Mouse (Mus musculus) midbrain, embryonic 12.5 days (tissue): Measurements from ENCODE around the gene Gm17409. TPM values are rescaled to one million over a fixed set of nuclear protein-coding genes. Genes with fewer than 3 reads are reported as not detected.
A peak's percentile ranks its signal among the peaks of the same experiment; 100 is the strongest.

ENCODE experiments used
- ATAC-seq: fragments of 200-750 bp; cut with Nextera tagmentation; 2 replicates; pipeline ENCODE4 v1.8.0; 2017; ENCODE audit warnings: low read depth, moderate TSS enrichment, moderate library complexity; ENCODE audit not compliant: low FRiP score
- H3K27ac ChIP-seq: fragments of 300-500 bp; sonication (generic); replicated peaks from 2 replicates; pipeline ENCODE4 v1.5.1; 2016; ENCODE audit warnings: mild to moderate bottlenecking
- H3K27me3 ChIP-seq: fragments of 300-500 bp; sonication (generic); 2 replicates; pipeline ENCODE4 v1.6.1; 2016; ENCODE audit warnings: mild to moderate bottlenecking
- H3K36me3 ChIP-seq: fragments of 300-500 bp; sonication (generic); 2 replicates; pipeline ENCODE4 v1.6.1; 2016
- H3K4me1 ChIP-seq: fragments of 300-500 bp; sonication (generic); 2 replicates; pipeline ENCODE4 v1.6.1; 2016
- H3K4me2 ChIP-seq: fragments of 300-500 bp; sonication (generic); replicated peaks from 2 replicates; pipeline ENCODE4 v1.6.1; 2016; ENCODE audit warnings: mild to moderate bottlenecking, moderate library complexity
- H3K4me3 ChIP-seq: fragments of 300-500 bp; sonication (generic); 2 replicates; pipeline ENCODE4 v1.5.1; 2016; ENCODE audit warnings: mild to moderate bottlenecking
- H3K9ac ChIP-seq: fragments of 300-500 bp; sonication (generic); replicated peaks from 2 replicates; pipeline ENCODE4 v1.6.1; 2016; ENCODE audit warnings: mild to moderate bottlenecking, moderate library complexity
- H3K9me3 ChIP-seq: fragments of 300-500 bp; sonication (generic); 2 replicates; pipeline ENCODE4 v1.6.1; 2016; ENCODE audit warnings: mild to moderate bottlenecking
- WGBS: fragments of 180-500 bp; shearing (Covaris S2); methylation state at CpG from one replicate; pipeline ENCODE4 v1.1.7; 2016; 5-methylcytosine and 5-hydroxymethylcytosine counted together
- polyA plus RNA-seq: library from polyadenylated mRNA; unstranded; fragments of >200 nt; fragmentation: Nextera tagmentation; extraction: Ambion mirVana; gene quantifications from 2 replicates; pipeline ENCODE4 v1.2.1, GENCODE M21; 2016

The Gm17409 gene
- polyA plus RNA-seq, 1 experiment from 2014 or later: not detected

- 93% methylated on average over 5 of the region's 5 CpGs for WGBS
- H3K9me3 ChIP-seq: no peaks in the 10 kb centered on the region
- H3K27me3 ChIP-seq: no peaks in the 10 kb centered on the region
- no peak overlapping the region for H3K4me3 ChIP-seq
- no peak overlapping the region for H3K4me2 ChIP-seq
- no peak overlapping the region for H3K9ac ChIP-seq
- H3K36me3 ChIP-seq: peaks cover 25% of the 10 kb centered on the region
- ATAC-seq: no peak
- no peak overlapping the region for H3K27ac ChIP-seq
- no peaks in the 10 kb centered on the region for H3K4me1 ChIP-seq
Observed at GRCm38 (mm10) chr2:58457488-58457865, 12.4 kb upstream of the Gm17409 start.

GRCm38 (mm10) chr2:58458820-58459371 is 11.0 kb upstream of the Gm17409 start:
- Histone ChIP-seq H3K27me3 (no peaks in the 10 kb centered on the region), H3K27ac (no peak overlapping the region), H3K4me3 (no peak overlapping the region), H3K36me3 (peaks cover 32% of the 10 kb centered on the region), H3K4me2 (no peak overlapping the region), H3K9ac (no peak overlapping the region), H3K9me3 (no peaks in the 10 kb centered on the region), H3K4me1 (no peaks in the 10 kb centered on the region)
- WGBS: 82% methylated on average over 14 of the region's 14 CpGs
- no peak for ATAC-seq

GRCm38 (mm10) chr2:58470290-58470689 is 374 bp downstream of the Gm17409 start:
- Histone ChIP-seq H3K27me3 (no peaks in the 10 kb centered on the region), H3K36me3 (peaks cover 32% of the 10 kb centered on the region), H3K9ac (no peak overlapping the region), H3K9me3 (no peaks in the 10 kb centered on the region), H3K4me2 (no peak overlapping the region), H3K27ac (no peak overlapping the region), H3K4me1 (0 out of 2 replicates have a peak, but pooled peaks cover 2% of the 10 kb centered on the region), H3K4me3 (no peak overlapping the region)
- WGBS: 90% methylated on average over 7 of the region's 7 CpGs
- no peak for ATAC-seq

GRCm38 (mm10) chr2:58475578-58475977 is 5.7 kb downstream of the Gm17409 start:
- no peaks in the 10 kb centered on the region for H3K36me3 ChIP-seq
- H3K27ac ChIP-seq: no peak overlapping the region
- no peaks in the 10 kb centered on the region for H3K9me3 ChIP-seq
- H3K4me1 ChIP-seq: peaks cover 7% of the 10 kb centered on the region; the same call in 1 of the 2 replicates
- WGBS: 91% methylated on average over 8 of the region's 8 CpGs
- no peak overlapping the region for H3K4me2 ChIP-seq
- no peak overlapping the region for H3K4me3 ChIP-seq
- no peaks in the 10 kb centered on the region for H3K27me3 ChIP-seq
- H3K9ac ChIP-seq: no peak overlapping the region
- ATAC-seq: no peak

- Histone ChIP-seq H3K4me3 (no peak overlapping the region), H3K27me3 (no peaks in the 10 kb centered on the region), H3K36me3 (no peaks in the 10 kb centered on the region), H3K27ac (no peak overlapping the region), H3K9ac (no peak overlapping the region), H3K4me2 (no peak overlapping the region), H3K4me1 (peaks cover 7% of the 10 kb centered on the region; the same call in 1 of the 2 replicates), H3K9me3 (no peaks in the 10 kb centered on the region)
- peak; percentile 76; the same call in 1 of the 2 replicates for ATAC-seq
- 66% methylated on average over 12 of the region's 12 CpGs for WGBS
Observed at GRCm38 (mm10) chr2:58476956-58477715, 7.2 kb downstream of the Gm17409 start.

GRCm38 (mm10) chr2:58478144-58478543 is 8.2 kb downstream of the Gm17409 start:
- 87% methylated on average over 4 of the region's 4 CpGs for WGBS

GRCm38 (mm10) chr2:58479536-58479935 is 9.6 kb downstream of the Gm17409 start:
- no peaks in the 10 kb centered on the region for H3K36me3 ChIP-seq
- H3K4me1 ChIP-seq: peaks cover 11% of the 10 kb centered on the region; the same call in 1 of the 2 replicates
- no peaks in the 10 kb centered on the region for H3K27me3 ChIP-seq
- H3K9ac ChIP-seq: no peak overlapping the region
- WGBS: 85% methylated on average over 10 of the region's 10 CpGs
- H3K4me3 ChIP-seq: no peak overlapping the region
- no peak for ATAC-seq
- no peak overlapping the region for H3K4me2 ChIP-seq
- H3K27ac ChIP-seq: no peak overlapping the region
- no peaks in the 10 kb centered on the region for H3K9me3 ChIP-seq

More at GRCm38 (mm10) chr2:58478144-58478543, 8.2 kb downstream of the Gm17409 start:
- no peak for ATAC-seq
- H3K9me3 ChIP-seq: no peaks in the 10 kb centered on the region
- H3K36me3 ChIP-seq: no peaks in the 10 kb centered on the region
- H3K27me3 ChIP-seq: no peaks in the 10 kb centered on the region
- H3K27ac ChIP-seq: no peak overlapping the region
- H3K9ac ChIP-seq: no peak overlapping the region
- peaks cover 7% of the 10 kb centered on the region; the same call in 1 of the 2 replicates for H3K4me1 ChIP-seq
- no peak overlapping the region for H3K4me2 ChIP-seq
- H3K4me3 ChIP-seq: no peak overlapping the region

GRCm38 (mm10) chr2:58480764-58481163 is 10.8 kb downstream of the Gm17409 start:
- peaks cover 13% of the 10 kb centered on the region; the same call in 1 of the 2 replicates for H3K4me1 ChIP-seq
- no peaks in the 10 kb centered on the region for H3K36me3 ChIP-seq
- no peaks in the 10 kb centered on the region for H3K9me3 ChIP-seq
- H3K9ac ChIP-seq: no peak overlapping the region
- H3K27me3 ChIP-seq: no peaks in the 10 kb centered on the region
- no peak overlapping the region for H3K4me3 ChIP-seq
- H3K27ac ChIP-seq: no peak overlapping the region
- no peak for ATAC-seq
- no peak overlapping the region for H3K4me2 ChIP-seq
- WGBS: 82% methylated on average over 6 of the region's 6 CpGs

- Histone ChIP-seq H3K4me1 (peaks cover 15% of the 10 kb centered on the region), H3K27me3 (no peaks in the 10 kb centered on the region), H3K36me3 (no peaks in the 10 kb centered on the region), H3K27ac (no peak overlapping the region), H3K4me2 (no peak overlapping the region), H3K9me3 (no peaks in the 10 kb centered on the region), H3K9ac (no peak overlapping the region), H3K4me3 (no peak overlapping the region)
- no peak for ATAC-seq
- WGBS: 85% methylated on average over 9 of the region's 9 CpGs
Observed at GRCm38 (mm10) chr2:58481450-58482100, 11.7 kb downstream of the Gm17409 start.

- no peaks in the 10 kb centered on the region for H3K9me3 ChIP-seq
- 75% methylated on average over 7 of the region's 7 CpGs for WGBS
- no peak overlapping the region for H3K4me2 ChIP-seq
- H3K36me3 ChIP-seq: no peaks in the 10 kb centered on the region
- no peak overlapping the region for H3K4me3 ChIP-seq
- H3K27me3 ChIP-seq: no peaks in the 10 kb centered on the region
- no peak for ATAC-seq
- H3K9ac ChIP-seq: no peak overlapping the region
- no peak overlapping the region for H3K27ac ChIP-seq
- peaks cover 23% of the 10 kb centered on the region for H3K4me1 ChIP-seq
Observed at GRCm38 (mm10) chr2:58484284-58484965, 14.5 kb downstream of the Gm17409 start.

- 77% methylated on average over 4 of the region's 4 CpGs for WGBS
- Histone ChIP-seq H3K9ac (no peak overlapping the region), H3K36me3 (no peaks in the 10 kb centered on the region), H3K27me3 (no peaks in the 10 kb centered on the region), H3K4me3 (no peak overlapping the region), H3K4me2 (no peak overlapping the region), H3K4me1 (peaks cover 23% of the 10 kb centered on the region), H3K9me3 (no peaks in the 10 kb centered on the region), H3K27ac (no peak overlapping the region)
- no peak for ATAC-seq
Observed at GRCm38 (mm10) chr2:58485152-58485551, 15.2 kb downstream of the Gm17409 start.

- no peaks in the 10 kb centered on the region for H3K9me3 ChIP-seq
- H3K36me3 ChIP-seq: no peaks in the 10 kb centered on the region
- no peak for ATAC-seq
- H3K4me2 ChIP-seq: no peak overlapping the region
- no peak overlapping the region for H3K27ac ChIP-seq
- H3K9ac ChIP-seq: no peak overlapping the region
- H3K4me3 ChIP-seq: no peak overlapping the region
- WGBS: 91% methylated on average over 3 of the region's 3 CpGs
- no peaks in the 10 kb centered on the region for H3K27me3 ChIP-seq
- peaks cover 23% of the 10 kb centered on the region for H3K4me1 ChIP-seq
Observed at GRCm38 (mm10) chr2:58485683-58486082, 15.8 kb downstream of the Gm17409 start.
